ENCODE assay signal across 9 mouse cellular contexts in the genomic region with DNA sequence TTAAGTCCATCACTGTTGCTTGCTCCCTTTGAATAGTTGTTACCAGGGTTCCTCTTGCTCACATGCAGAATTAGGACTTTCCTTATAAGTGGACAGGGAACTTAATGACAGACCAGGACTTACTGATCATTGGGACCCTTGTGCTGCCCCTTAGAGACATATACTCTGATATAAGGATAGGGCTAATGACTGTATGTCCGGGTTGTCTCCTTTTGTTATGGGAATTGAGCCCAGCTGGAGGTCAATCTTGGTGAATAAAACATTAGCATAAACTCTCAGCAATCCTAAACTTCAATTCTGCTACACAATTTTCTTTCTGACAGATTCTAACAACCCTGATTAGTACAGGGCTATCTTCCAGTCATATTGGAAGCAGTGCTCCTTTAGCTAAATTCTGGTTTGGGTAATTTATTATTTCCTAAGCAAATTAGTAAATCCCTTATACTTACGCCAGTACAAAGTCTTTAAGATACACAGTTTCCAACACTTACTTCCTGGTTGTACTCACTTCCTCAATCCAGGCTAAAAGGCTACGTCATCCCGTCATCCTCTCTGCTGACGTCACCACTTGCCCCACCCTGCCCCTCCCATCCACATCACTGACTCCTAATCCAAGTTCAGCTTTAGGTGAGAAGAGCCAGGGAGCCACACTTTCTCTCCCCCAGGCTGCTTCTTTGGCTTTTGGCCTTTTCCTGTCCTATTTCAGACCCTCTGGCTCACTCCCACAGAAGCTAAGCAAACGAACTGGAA. TPM values are rescaled to one million over a fixed set of nuclear protein-coding genes. Genes with fewer than 3 reads are reported as not detected.
DNase-seq lines count a peak whose midpoint lies in the region; ATAC-seq and TF ChIP-seq lines count a peak whose summit lies in the region.
"Had no signal": no experiment of that assay in that cellular context is flagged by ENCODE, and none has a peak within 500 bp of the region (broad histone marks: within the 10 kb centered on the region; RNA-seq: fewer than 3 reads in every experiment).

No protein-coding gene starts in this region.

- WGBS in hindbrain, embryonic 11.5 days: 46% methylated on average over 6 of the region's 6 CpGs
- WGBS in hindbrain, embryonic 16.5 days: 37% methylated on average over 6 of the region's 6 CpGs
- WGBS in midbrain, embryonic 15.5 days: 37% methylated on average over 6 of the region's 6 CpGs

- no peaks in the 10 kb centered on the region for H3K4me1 ChIP-seq in hindbrain, embryonic 11.5 days (replicated peaks; ENCODE audit: control insufficient read depth, insufficient read depth, low read length)
- H3K4me1 ChIP-seq in hindbrain, embryonic 16.5 days (ENCODE audit: control insufficient read depth, insufficient read depth, low read depth, low read length): no peaks in the 10 kb centered on the region
- H3K4me1 ChIP-seq in MEL (ENCODE audit: control insufficient read depth in 1 of 2, insufficient read depth in 2 of 2, low read length in 2 of 2): peaks cover 17 to 32% of the 10 kb centered on the region in 2 experiments
- peaks cover 58% of the 10 kb centered on the region for H3K4me1 ChIP-seq in megakaryocyte, embryonic 14.5 days
- H3K4me1 ChIP-seq in midbrain, embryonic 15.5 days: no peaks in the 10 kb centered on the region

- peak in 1 of 2 experiments; percentile 11; a peak in 1 of 4 replicates for TF ChIP-seq EP300 in MEL (IDR thresholded peaks at IDR 0.05; ENCODE audit: low read depth in 1 of 2, low read length in 2 of 2)

- H3K9ac ChIP-seq in hindbrain, embryonic 11.5 days (ENCODE audit: low read depth, low read length): no peak overlapping the region
- no peak overlapping the region for H3K9ac ChIP-seq in hindbrain, embryonic 16.5 days (ENCODE audit: low read depth, low read length)
- peak overlapping the region; percentile 65 for H3K9ac ChIP-seq in MEL (ENCODE audit: control insufficient read depth, low read depth, low read length, poor library complexity, severe bottlenecking)
- H3K9ac ChIP-seq in midbrain, embryonic 15.5 days: no peak overlapping the region
- H3K9ac ChIP-seq: forebrain, postnatal 0 days had no signal

- peak in 1 of 2 experiments; percentile 61; a peak in 2 of 4 replicates for TF ChIP-seq POLR2A in MEL (IDR thresholded peaks at IDR 0.05; ENCODE audit: control insufficient read depth in 1 of 2, insufficient read depth in 1 of 2, low read depth in 1 of 2, low read length in 2 of 2, poor library complexity in 1 of 2)

- H3K36me3 ChIP-seq in hindbrain, embryonic 11.5 days (ENCODE audit: control insufficient read depth, insufficient read depth, low read length): no peaks in the 10 kb centered on the region
- no peaks in the 10 kb centered on the region for H3K36me3 ChIP-seq in hindbrain, embryonic 16.5 days (ENCODE audit: control insufficient read depth, insufficient read depth, low read length)
- peaks cover 0 to 27% of the 10 kb centered on the region in 2 experiments; a peak in 2 of 4 replicates for H3K36me3 ChIP-seq in MEL (ENCODE audit: control insufficient read depth in 1 of 2, insufficient read depth in 2 of 2, low read length in 2 of 2)
- H3K36me3 ChIP-seq in megakaryocyte, embryonic 14.5 days (replicated peaks; ENCODE audit: low read length): no peaks in the 10 kb centered on the region
- no peaks in the 10 kb centered on the region for H3K36me3 ChIP-seq in midbrain, embryonic 15.5 days (replicated peaks)

- no peak overlapping the region for H3K4me2 ChIP-seq in hindbrain, embryonic 11.5 days (replicated peaks; ENCODE audit: low read depth, low read length)
- no peak overlapping the region for H3K4me2 ChIP-seq in hindbrain, embryonic 16.5 days (ENCODE audit: low read length)
- no peak overlapping the region for H3K4me2 ChIP-seq in midbrain, embryonic 15.5 days

- H3K27me3 ChIP-seq in hindbrain, embryonic 11.5 days (ENCODE audit: control insufficient read depth, insufficient read depth, low read length): no peaks in the 10 kb centered on the region
- H3K27me3 ChIP-seq in hindbrain, embryonic 16.5 days (replicated peaks; ENCODE audit: control insufficient read depth, insufficient read depth, low read length): no peaks in the 10 kb centered on the region
- H3K27me3 ChIP-seq in MEL (ENCODE audit: control insufficient read depth in 1 of 2, insufficient read depth in 2 of 2, low read length in 2 of 2): no peaks in the 10 kb centered on the region
- H3K27me3 ChIP-seq in megakaryocyte, embryonic 14.5 days (replicated peaks): peaks cover under 1% of the 10 kb centered on the region
- H3K27me3 ChIP-seq in midbrain, embryonic 15.5 days (replicated peaks): no peaks in the 10 kb centered on the region

- DNase-seq in hindbrain, embryonic 11.5 days (ENCODE audit: low spot score): peak; percentile 38
- DNase-seq in MEL (ENCODE audit: low read depth, low spot score): peak; percentile 94
- no peak for DNase-seq in cerebellum, postnatal 14 days
- DNase-seq in cerebellum, adult 9-11 months: no peak
- DNase-seq: forebrain, postnatal 0 days had no signal

- H3K4me3 ChIP-seq in hindbrain, embryonic 11.5 days (ENCODE audit: low read depth, low read length): no peak overlapping the region
- H3K4me3 ChIP-seq in hindbrain, embryonic 16.5 days (ENCODE audit: low read length): no peak overlapping the region
- H3K4me3 ChIP-seq in MEL (ENCODE audit: control insufficient read depth in 1 of 2, insufficient read depth in 1 of 2, low read depth in 2 of 2, low read length in 2 of 2): peak overlapping the region; percentile 47 to 89
- H3K4me3 ChIP-seq in megakaryocyte, embryonic 14.5 days (replicated peaks): peak overlapping the region; percentile 81
- no peak overlapping the region for H3K4me3 ChIP-seq in midbrain, embryonic 15.5 days

- no peak for ATAC-seq in hindbrain, embryonic 11.5 days (ENCODE audit: low FRiP score)
- ATAC-seq in hindbrain, embryonic 16.5 days: no peak
- ATAC-seq in hematopoietic stem cell, adult 5-6 weeks (replicated peaks in 1 of 2; ENCODE audit: insufficient read depth in 1 of 2, low FRiP score in 2 of 2, low TSS enrichment in 1 of 2, low read depth in 1 of 2, poor library complexity in 2 of 2, severe bottlenecking in 2 of 2): peak; percentile 57 to 74; a peak in 3 of 4 replicates
- ATAC-seq in midbrain, embryonic 15.5 days (replicated peaks): no peak
- ATAC-seq: forebrain, postnatal 0 days had no signal

- no peaks in the 10 kb centered on the region for H3K9me3 ChIP-seq in hindbrain, embryonic 11.5 days (ENCODE audit: control insufficient read depth, low read length)
- H3K9me3 ChIP-seq in hindbrain, embryonic 16.5 days (ENCODE audit: control insufficient read depth, low read length): no peaks in the 10 kb centered on the region
- H3K9me3 ChIP-seq in MEL (replicated peaks; ENCODE audit: insufficient read depth, low read length): no peaks in the 10 kb centered on the region
- no peaks in the 10 kb centered on the region for H3K9me3 ChIP-seq in megakaryocyte, embryonic 14.5 days
- H3K9me3 ChIP-seq in midbrain, embryonic 15.5 days: no peaks in the 10 kb centered on the region

- no peak for TF ChIP-seq CTCF in MEL (IDR thresholded peaks at IDR 0.05 in 2 of 3, conservative IDR thresholded peaks at IDR 0.05 in 1 of 3; ENCODE audit: control insufficient read depth in 1 of 3, insufficient read depth in 1 of 3, low read depth in 2 of 3, low read length in 3 of 3, poor library complexity in 1 of 3, severe bottlenecking in 1 of 3)

- H3K79me2 ChIP-seq in MEL (ENCODE audit: control insufficient read depth, insufficient read depth, low read length, poor library complexity): no peaks in the 10 kb centered on the region; the same call in 1 of the 2 replicates

- TF ChIP-seq RAD21 in MEL (IDR thresholded peaks at IDR 0.05; ENCODE audit: low read depth, low read length): no peak

- no peak overlapping the region for H3K27ac ChIP-seq in hindbrain, embryonic 11.5 days (ENCODE audit: low read depth, low read length)
- H3K27ac ChIP-seq in hindbrain, embryonic 16.5 days (ENCODE audit: low read depth, low read length): no peak overlapping the region
- peak overlapping the region; percentile 44; the same call in 1 of the 2 replicates for H3K27ac ChIP-seq in MEL (ENCODE audit: control insufficient read depth, low read depth, low read length)
- H3K27ac ChIP-seq in midbrain, embryonic 15.5 days: no peak overlapping the region

TF ChIP-seq in MEL, 35 proteins besides CTCF, POLR2A, EP300 and RAD21 (continues in another document):
- TF ChIP-seq KAT2A (conservative IDR thresholded peaks at IDR 0.05; ENCODE audit: low read depth, low read length) (peak; percentile 40; the same call in 1 of the 2 replicates), GABPA (IDR thresholded peaks at IDR 0.05; ENCODE audit: low read depth, low read length) (no peak), USF1 (IDR thresholded peaks at IDR 0.05; ENCODE audit: low read depth, low read length) (no peak), NELFE (IDR thresholded peaks at IDR 0.05; ENCODE audit: low read depth, low read length) (peak; percentile 33; the same call in 1 of the 2 replicates), TBP (IDR thresholded peaks at IDR 0.05; ENCODE audit: low read depth, low read length) (peak; percentile 66; the same call in 1 of the 2 replicates), UBTF (IDR thresholded peaks at IDR 0.05; ENCODE audit: borderline replicate concordance, insufficient read depth, low read depth, low read length) (no peak), ELF1 (IDR thresholded peaks at IDR 0.05; ENCODE audit: low read depth, low read length) (peak; percentile 99)

RNA-seq across cellular contexts. Expression of a gene that starts 23.4 kb away (rescaled TPM):
- 112 and 119 TPM in 2 replicates for polyA plus RNA-seq in hindbrain, embryonic 11.5 days (2014; fragmentation: Nextera tagmentation; extraction: Ambion mirVana)
- 97.0 and 106 TPM in 2 replicates for polyA plus RNA-seq in hindbrain, embryonic 16.5 days (2015; fragmentation: Nextera tagmentation; extraction: Ambion mirVana)
- total RNA-seq in MEL (2012; rRNA removed): 73.8 and 78.5 TPM in 2 replicates
- 100 to 1,000 TPM in 1 of 2 experiments, 10 to 100 TPM in 1; 95.6 to 730 TPM for polyA plus RNA-seq in MEL (2012; ENCODE audit: insufficient read depth in 1 of 2, insufficient read length in 2 of 2, low read depth in 1 of 2, low replicate concordance in 2 of 2, missing spikeins in 1 of 2)
- 46.1 and 67.5 TPM in 2 replicates for total RNA-seq in hematopoietic stem cell, adult 5-6 weeks (2017)
- 21.0 and 26.5 TPM in 2 replicates for polyA plus RNA-seq in megakaryocyte, embryonic 14.5 days (2012; ENCODE audit: insufficient read depth, low replicate concordance)
- 100 and 109 TPM in 2 replicates for polyA plus RNA-seq in midbrain, embryonic 15.5 days (2015; fragmentation: Nextera tagmentation; extraction: Ambion mirVana)

RNA-seq across cellular contexts. Expression of a gene that starts 24.0 kb away (rescaled TPM):
- 34.9 and 39.0 TPM in 2 replicates for polyA plus RNA-seq in hindbrain, embryonic 11.5 days (2014; fragmentation: Nextera tagmentation; extraction: Ambion mirVana)
- polyA plus RNA-seq in hindbrain, embryonic 16.5 days (2015; fragmentation: Nextera tagmentation; extraction: Ambion mirVana): 27.1 and 29.0 TPM in 2 replicates
- 0.96 and 1.0 TPM in 2 replicates for total RNA-seq in MEL (2012; rRNA removed)
- 1 to 10 TPM in 1 of 2 experiments, not detected in 1; 5.0 TPM for polyA plus RNA-seq in MEL (2012; ENCODE audit: insufficient read depth in 1 of 2, insufficient read length in 2 of 2, low read depth in 1 of 2, low replicate concordance in 2 of 2, missing spikeins in 1 of 2)
- 140 and 247 TPM in 2 replicates for total RNA-seq in hematopoietic stem cell, adult 5-6 weeks (2017)
- 11.6 and 65.1 TPM in 2 replicates for polyA plus RNA-seq in megakaryocyte, embryonic 14.5 days (2012; ENCODE audit: insufficient read depth, low replicate concordance)
- polyA plus RNA-seq in midbrain, embryonic 15.5 days (2015; fragmentation: Nextera tagmentation; extraction: Ambion mirVana): 42.5 and 42.8 TPM in 2 replicates

Comparison
In these comparisons a context has a peak if more than half of its experiments do, and no peak if none do; other contexts are left out.
1. ATAC-seq: peak in hematopoietic stem cell, adult 5-6 weeks (2 of 2); none in hindbrain, embryonic 11.5 days (single experiment), hindbrain, embryonic 16.5 days (single experiment) and midbrain, embryonic 15.5 days (single experiment).
2. DNase-seq: peak in hindbrain, embryonic 11.5 days (single experiment) and MEL (single experiment); none in cerebellum, postnatal 14 days (0 of 2) and cerebellum, adult 9-11 months (single experiment).
3. H3K4me3 ChIP-seq: peak in MEL (2 of 2) and megakaryocyte, embryonic 14.5 days (single experiment); none in hindbrain, embryonic 11.5 days (single experiment), hindbrain, embryonic 16.5 days (single experiment) and midbrain, embryonic 15.5 days (single experiment).